Mouse (Mus musculus) olfactory bulb, adult 2 months (tissue): Measurements from ENCODE around the gene Asic2. TPM values are rescaled to one million over a fixed set of nuclear protein-coding genes. Genes with fewer than 3 reads are reported as not detected.

Experiments
- H3K27ac ChIP-seq: fragments of 200-500 bp; 2 replicates; pipeline ENCODE4 v1.5.1; 2012; ENCODE audit warnings: low read depth, low read length; ENCODE audit not compliant: insufficient read depth
- H3K4me1 ChIP-seq: fragments of 200-500 bp; 2 replicates; pipeline ENCODE4 v1.6.1; 2012; ENCODE audit warnings: low read length; ENCODE audit not compliant: control insufficient read depth, insufficient read depth
- H3K4me3 ChIP-seq: fragments of 200-500 bp; 2 replicates; pipeline ENCODE4 v1.5.1; 2012; ENCODE audit warnings: mild to moderate bottlenecking, low read depth, low read length, moderate library complexity; ENCODE audit not compliant: insufficient read depth
- CTCF ChIP-seq: fragments of 200-500 bp; IDR thresholded peaks from 2 replicates; pipeline ENCODE4 v1.5.1; 2012; ENCODE audit warnings: low read depth, mild to moderate bottlenecking, low read length, moderate library complexity; ENCODE audit not compliant: insufficient read depth
- POLR2A ChIP-seq: fragments of 200-500 bp; IDR thresholded peaks from 2 replicates; pipeline ENCODE4 v1.6.1; 2012; ENCODE audit warnings: mild to moderate bottlenecking, low read depth, low read length, moderate library complexity; ENCODE audit not compliant: insufficient read depth
- WGBS: fragments of 180-500 bp; shearing (Covaris S2); methylation state at CpG from one replicate; pipeline ENCODE4 v1.1.7; 2018; 5-methylcytosine and 5-hydroxymethylcytosine counted together
- polyA plus RNA-seq: library from polyadenylated mRNA; stranded (reverse); fragments of >200 nt; gene quantifications from 2 replicates; pipeline ENCODE4 v1.2.4, GENCODE M21; 2012; ENCODE audit warnings: low replicate concordance; ENCODE audit not compliant: missing spikeins, insufficient read depth, insufficient read length

Gene Asic2
- polyA plus RNA-seq, 1 experiment: not detected

DNA sequence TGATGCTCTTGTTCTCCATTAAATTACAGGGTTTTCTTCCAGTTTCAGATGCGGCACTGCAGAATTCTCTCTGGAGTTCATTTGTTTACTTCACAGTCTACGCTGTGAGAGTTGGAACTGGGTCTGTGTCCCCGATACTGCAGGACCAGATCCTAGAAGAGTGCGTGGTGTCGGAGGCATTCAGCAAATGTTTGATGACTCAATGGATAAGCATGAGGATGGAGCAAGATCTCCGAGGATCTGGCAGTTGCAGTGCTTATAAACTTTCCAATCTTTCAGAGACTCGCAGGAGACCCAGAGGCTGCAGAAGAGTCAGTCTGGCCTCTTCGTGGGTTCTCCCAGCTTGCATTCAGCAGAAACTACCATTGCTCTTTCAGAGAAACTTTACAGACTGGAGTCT is 566.0 kb downstream of the Asic2 start:
- Histone ChIP-seq H3K27ac (no peak overlapping the region), H3K4me1 (peaks cover 4% of the 10 kb centered on the region; the same call in 1 of the 2 replicates), H3K4me3 (no peak overlapping the region)
- WGBS: 82% methylated on average over 8 of the region's 8 CpGs
- TF ChIP-seq CTCF: no peak
- TF ChIP-seq POLR2A: no peak

DNA sequence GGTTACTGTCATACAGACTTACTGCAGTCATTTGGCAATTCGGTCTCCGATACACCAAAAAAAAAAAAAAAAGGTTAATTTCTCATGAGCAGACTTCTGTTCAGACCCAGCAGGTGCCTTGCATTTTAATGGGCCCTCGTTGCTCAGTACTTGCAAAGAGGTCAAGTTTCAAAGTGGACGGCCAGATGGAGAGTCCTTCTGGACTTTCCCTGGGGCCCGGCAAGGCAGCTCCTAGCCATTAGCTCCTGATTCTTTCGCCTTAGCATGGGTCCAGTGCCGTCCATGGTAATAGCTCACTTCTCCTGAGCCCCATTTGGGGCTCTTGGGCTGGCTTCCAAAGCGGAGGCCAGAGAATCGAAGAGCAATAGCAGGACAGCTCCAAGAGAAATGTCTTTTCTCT is 575.4 kb downstream of the Asic2 start:
- H3K4me1 ChIP-seq: no peaks in the 10 kb centered on the region
- no peak overlapping the region for H3K27ac ChIP-seq
- WGBS: 66% methylated on average over 9 of the region's 9 CpGs
- TF ChIP-seq CTCF: no peak
- no peak for TF ChIP-seq POLR2A
- no peak overlapping the region for H3K4me3 ChIP-seq

DNA sequence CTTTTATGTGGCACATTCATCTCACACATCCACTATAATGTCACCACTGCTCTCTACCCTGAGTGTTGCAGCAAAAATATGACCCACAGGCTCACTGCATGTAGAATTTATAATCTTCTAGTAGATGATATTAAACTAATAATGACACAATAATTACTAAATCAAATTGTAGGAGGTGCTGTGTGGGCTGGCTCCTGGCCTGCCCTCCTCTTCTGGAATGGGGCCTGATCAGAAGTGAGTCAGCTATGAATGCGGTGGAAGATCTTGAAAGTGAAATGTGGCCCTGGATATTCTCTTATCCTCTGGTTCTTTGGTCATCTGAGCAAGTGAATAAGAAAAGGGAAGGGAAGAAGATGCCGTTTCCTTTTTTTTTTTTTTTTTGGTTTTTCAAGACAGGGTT is 582.1 kb downstream of the Asic2 start:
- no peaks in the 10 kb centered on the region for H3K4me1 ChIP-seq
- no peak overlapping the region for H3K4me3 ChIP-seq
- TF ChIP-seq POLR2A: no peak
- no peak for TF ChIP-seq CTCF
- no peak overlapping the region for H3K27ac ChIP-seq
- 85% methylated on average over 2 of the region's 2 CpGs for WGBS

DNA sequence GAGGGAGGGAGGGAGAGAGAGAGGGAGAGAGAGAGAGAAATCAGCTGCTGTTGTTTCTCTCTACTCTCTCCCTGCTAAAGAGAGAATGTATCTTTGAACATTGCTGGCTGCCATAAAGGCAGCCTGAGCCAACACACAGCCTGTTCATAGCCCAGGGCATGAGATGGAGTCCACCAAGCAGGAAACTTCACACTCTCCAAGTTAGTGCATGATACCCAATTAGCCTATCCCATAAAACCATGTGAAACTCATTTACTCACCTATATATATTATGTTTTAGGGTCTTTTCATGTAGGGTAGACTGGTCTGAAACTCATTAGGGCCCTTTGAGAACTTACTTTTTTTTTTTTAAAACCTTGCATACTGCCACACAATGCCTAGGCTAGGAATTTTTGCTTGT is 582.7 kb downstream of the Asic2 start:
- H3K27ac ChIP-seq: no peak overlapping the region
- H3K4me1 ChIP-seq: no peaks in the 10 kb centered on the region
- H3K4me3 ChIP-seq: no peak overlapping the region
- TF ChIP-seq CTCF (no peak), POLR2A (no peak)

DNA sequence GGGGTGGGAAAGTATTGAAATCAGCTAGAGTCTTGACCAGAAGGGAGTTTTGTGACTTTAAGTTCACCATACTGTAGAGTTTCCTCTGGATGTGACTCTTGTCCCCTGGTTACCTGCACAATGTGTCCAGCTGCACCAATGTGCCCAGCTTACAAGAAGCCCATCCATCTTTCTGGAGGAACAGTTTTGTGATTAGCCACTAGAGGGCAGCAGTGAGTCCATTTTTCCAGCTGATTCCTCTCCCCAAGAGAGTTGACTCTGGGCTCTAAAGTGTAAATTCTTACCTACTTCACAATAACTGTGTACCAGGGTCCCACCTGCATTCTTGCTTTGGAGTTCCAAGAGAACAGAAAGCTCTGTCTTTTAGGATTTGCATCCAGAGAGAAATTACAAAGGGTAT is 593.4 kb downstream of the Asic2 start:
- Histone ChIP-seq H3K4me3 (no peak overlapping the region), H3K27ac (no peak overlapping the region), H3K4me1 (peaks cover 3% of the 10 kb centered on the region; the same call in 1 of the 2 replicates)
- no peak for TF ChIP-seq CTCF
- TF ChIP-seq POLR2A: no peak

DNA sequence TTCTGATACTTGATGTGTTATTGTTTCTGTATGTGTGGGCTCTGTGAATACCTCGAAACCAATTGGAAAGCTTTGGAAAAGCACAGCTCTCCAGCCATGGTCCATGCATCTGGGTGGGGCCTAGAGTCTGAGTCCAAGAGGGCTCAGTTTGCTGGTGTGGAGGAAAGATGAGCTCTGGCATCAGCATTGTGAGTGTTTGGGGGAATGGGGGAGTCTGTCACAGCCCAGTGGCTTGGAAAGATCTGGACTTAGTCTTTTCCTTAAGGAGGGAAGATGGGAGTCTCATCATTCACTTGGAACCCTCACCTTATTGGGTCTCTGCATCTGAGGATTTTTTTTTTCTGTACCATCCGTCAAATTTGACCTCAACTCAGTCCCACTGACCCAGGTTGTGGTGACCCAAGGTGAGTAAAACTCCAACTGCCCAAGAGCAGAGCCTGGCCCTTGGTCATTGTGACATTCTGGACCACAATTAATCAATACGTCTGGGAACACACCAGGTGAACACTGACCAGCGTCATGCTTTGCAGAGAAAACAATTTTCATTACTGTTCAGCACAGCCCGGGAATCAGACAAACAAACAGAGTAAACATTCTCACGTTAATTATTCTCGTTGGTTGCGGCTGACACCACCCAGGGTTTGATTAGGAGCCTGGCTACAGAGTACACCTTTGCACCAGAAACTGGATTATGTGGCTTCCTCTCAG is 594.1 kb downstream of the Asic2 start:
- Histone ChIP-seq H3K4me1 (peaks cover 3% of the 10 kb centered on the region; the same call in 1 of the 2 replicates), H3K4me3 (no peak overlapping the region), H3K27ac (no peak overlapping the region)
- TF ChIP-seq CTCF: no peak
- TF ChIP-seq POLR2A: no peak
- 81% methylated on average over 8 of the region's 8 CpGs for WGBS

DNA sequence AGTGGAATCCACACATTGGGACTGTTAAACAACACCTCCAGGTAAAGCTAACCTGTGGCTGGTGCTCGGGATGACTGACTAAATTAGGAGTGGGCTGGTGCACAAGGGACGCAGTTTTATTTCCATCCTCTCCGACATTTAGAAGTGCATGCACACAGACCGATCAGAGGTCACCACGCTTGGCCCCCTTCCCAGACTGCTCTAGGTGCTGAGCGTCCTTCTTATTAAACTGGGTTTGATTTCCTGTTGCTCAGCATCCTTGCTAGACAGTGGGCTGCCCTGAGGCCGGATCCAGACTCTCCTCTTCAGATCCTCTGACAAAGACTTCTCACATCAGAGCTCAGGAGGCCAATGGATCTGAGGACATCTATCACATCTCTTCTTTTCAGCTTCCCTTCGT is 596.7 kb downstream of the Asic2 start:
- TF ChIP-seq POLR2A (no peak), CTCF (no peak)
- H3K4me1 ChIP-seq: peaks cover 3% of the 10 kb centered on the region; the same call in 1 of the 2 replicates
- WGBS: 76% methylated on average over 8 of the region's 8 CpGs

DNA sequence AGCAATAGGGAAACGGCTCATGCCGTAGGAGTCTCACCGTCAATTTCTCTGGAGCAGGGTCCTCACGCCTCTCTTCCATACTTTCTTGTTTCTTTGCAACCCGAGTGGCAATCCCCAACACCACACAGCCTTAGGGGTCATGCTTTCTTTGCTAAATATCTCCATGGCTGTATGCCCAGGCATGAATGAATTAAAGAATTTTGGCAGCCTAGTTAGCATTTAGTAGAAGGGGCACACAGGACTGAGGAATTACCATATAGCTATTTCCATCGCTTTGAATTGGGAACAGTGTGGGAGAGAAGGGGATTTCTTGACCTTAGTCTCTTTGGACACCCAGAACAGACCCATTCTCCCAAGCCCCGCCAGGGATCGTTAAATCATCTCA is 597.8 kb downstream of the Asic2 start:
- WGBS: 72% methylated on average over 8 of the region's 8 CpGs
- TF ChIP-seq CTCF (no peak), POLR2A (no peak)
- Histone ChIP-seq H3K4me3 (no peak overlapping the region), H3K27ac (no peak overlapping the region), H3K4me1 (peaks cover 3% of the 10 kb centered on the region; the same call in 1 of the 2 replicates)

More for the DNA sequence above, 596.7 kb downstream of the Asic2 start:
- H3K4me3 ChIP-seq: no peak overlapping the region
- H3K27ac ChIP-seq: no peak overlapping the region

DNA sequence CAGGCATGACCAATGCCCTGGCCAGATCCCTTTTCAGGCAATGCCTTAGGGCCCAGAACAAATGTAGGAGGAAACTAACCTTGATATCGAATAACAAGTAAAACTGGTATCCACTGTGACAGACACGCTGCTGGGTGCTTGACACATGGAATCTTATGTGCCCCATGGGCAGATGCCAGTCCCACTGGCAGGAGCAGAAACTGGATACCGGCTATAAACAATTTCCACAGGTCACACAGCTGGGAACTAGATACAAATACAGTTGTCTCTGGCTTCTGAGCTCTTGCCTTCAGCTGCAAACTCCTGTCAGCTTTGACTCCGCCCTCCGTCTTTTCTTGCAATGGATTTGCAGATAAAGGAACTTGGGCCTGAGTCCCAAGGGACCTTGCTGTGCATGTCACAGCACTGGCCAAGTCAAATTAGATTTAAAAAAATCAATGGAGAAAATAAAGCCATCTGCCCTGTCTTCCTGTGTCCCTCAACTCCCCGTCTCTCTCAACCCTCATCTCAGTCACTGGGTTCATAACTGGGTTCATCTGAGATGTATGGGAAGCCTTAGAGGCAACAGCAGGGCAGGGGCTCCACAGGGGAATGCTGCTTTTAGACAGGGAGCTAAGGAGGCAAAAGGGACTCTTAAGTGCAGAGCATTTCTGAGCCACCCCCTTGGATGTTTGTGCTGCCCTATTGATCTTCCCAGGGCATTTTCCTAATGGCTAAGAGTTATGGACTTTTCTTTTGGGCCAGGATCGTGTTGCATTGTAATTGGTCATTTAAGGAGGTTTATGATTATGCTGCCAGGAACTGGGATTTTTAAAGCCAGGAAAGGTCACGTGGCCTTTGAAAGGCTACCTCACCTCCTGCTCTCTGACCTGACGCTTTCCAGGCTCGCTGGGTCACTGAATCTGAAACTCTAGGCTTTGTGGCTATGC is 598.5 kb downstream of the Asic2 start:
- TF ChIP-seq CTCF (no peak), POLR2A (no peak)
- no peak overlapping the region for H3K27ac ChIP-seq
- 70% methylated on average over 10 of the region's 10 CpGs for WGBS
- H3K4me3 ChIP-seq: no peak overlapping the region
- peaks cover 3% of the 10 kb centered on the region; the same call in 1 of the 2 replicates for H3K4me1 ChIP-seq
